In the genomic region with DNA sequence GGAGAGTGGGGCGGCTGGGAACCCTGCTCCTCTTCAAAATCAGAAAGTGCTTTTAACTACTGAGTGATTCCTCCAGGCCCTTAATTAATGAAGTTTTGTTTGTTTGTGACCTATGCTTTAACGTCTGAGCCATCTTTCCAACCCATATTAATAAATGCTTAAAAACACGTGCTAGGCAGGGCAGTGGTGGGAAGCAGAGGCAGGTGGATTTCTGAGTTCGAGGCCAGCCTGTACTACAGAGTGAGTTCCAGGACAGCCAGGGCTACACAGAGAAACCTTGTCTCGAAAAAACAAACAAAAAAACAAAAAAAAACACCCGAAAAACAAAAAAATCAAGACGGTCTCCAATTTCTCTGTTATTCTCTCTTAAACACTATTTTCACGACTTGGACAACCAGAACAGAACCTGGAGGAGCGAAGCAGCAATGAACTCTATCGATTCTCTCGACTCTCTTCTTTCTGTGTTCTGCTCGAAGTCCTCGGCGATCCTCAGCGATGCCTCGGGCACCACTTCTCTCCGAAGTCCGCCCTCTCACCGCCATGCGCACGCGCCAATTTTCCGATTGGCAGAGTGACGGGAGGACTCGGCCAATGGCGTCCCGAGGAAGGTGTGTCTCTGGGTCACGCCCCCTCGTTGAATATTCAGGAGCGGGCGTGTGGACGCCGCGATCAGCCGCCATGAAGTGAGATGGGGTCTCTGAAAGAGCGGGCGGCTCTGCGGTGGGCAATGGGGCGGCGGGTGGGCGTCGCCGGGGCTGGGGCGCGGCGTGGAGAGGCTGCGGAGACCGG, we compare ENCODE assay signal across 8 mouse cellular contexts. TPM values are rescaled to one million over a fixed set of nuclear protein-coding genes. Genes with fewer than 3 reads are reported as not detected.
A peak's percentile ranks its signal among the peaks of the same experiment; 100 is the strongest.
DNase-seq lines count a peak whose midpoint lies in the region; ATAC-seq lines count a peak whose summit lies in the region.

Ercc2 (plus strand) TSS at position 634 of the 789 bp plus-strand sequence.

- peak within 1 kb of the TSS; percentile 91 for H3K4me2 ChIP-seq in heart, embryonic 14.5 days (ENCODE audit: low read length)
- H3K4me2 ChIP-seq in liver, embryonic 13.5 days = peak within 1 kb of the TSS; percentile 97
- peak within 1 kb of the TSS; percentile 91 for H3K4me2 ChIP-seq in stomach, embryonic 16.5 days (ENCODE audit: low read depth, low read length)

- no peaks in the 10 kb centered on the region for H3K9me3 ChIP-seq in heart, embryonic 14.5 days (ENCODE audit: control insufficient read depth, low read length)
- H3K9me3 ChIP-seq in liver, embryonic 13.5 days (replicated peaks) = no peaks in the 10 kb centered on the region
- H3K9me3 ChIP-seq in stomach, embryonic 16.5 days (replicated peaks; ENCODE audit: control insufficient read depth, low read length) = no peaks in the 10 kb centered on the region

- peaks cover 4 to 18% of the 10 kb centered on the region in 2 experiments; a peak in 3 of 4 replicates for H3K4me1 ChIP-seq in heart, embryonic 14.5 days (ENCODE audit: control insufficient read depth in 2 of 2, insufficient read depth in 2 of 2, low read length in 2 of 2)
- H3K4me1 ChIP-seq in liver, embryonic 13.5 days (replicated peaks) = peaks cover 24% of the 10 kb centered on the region
- H3K4me1 ChIP-seq in stomach, embryonic 16.5 days (ENCODE audit: control insufficient read depth, insufficient read depth, low read length) = peaks cover 10% of the 10 kb centered on the region

- peak; percentile 97 for DNase-seq in c-Kit-negative CD71-positive TER-119-positive erythroid progenitor cells, embryonic 14.5 days (ENCODE audit: low read depth, low spot score)
- DNase-seq in fibroblast of lung, adult 2 months (ENCODE audit: low read depth) = peak; percentile 98
- peak; percentile 99 for DNase-seq in kidney, postnatal 14 days
- DNase-seq in liver, embryonic 13.5 days = peak; percentile 99
- peak; percentile 99 for DNase-seq in neural tube, embryonic 10.5 days (ENCODE audit: extremely low spot score, low spot score)

- H3K27ac ChIP-seq in heart, embryonic 14.5 days (replicated peaks in 1 of 2; ENCODE audit: control insufficient read depth in 1 of 2, insufficient read depth in 1 of 2, low read depth in 2 of 2, low read length in 2 of 2) = peak within 1 kb of the TSS in 1 of 2 experiments; percentile 50; a peak in 1 of 4 replicates
- H3K27ac ChIP-seq in liver, embryonic 13.5 days = peak within 1 kb of the TSS; percentile 43
- no peak within 1 kb of the TSS for H3K27ac ChIP-seq in stomach, embryonic 16.5 days (ENCODE audit: low read length)

- H3K36me3 ChIP-seq in heart, embryonic 14.5 days (ENCODE audit: control insufficient read depth, insufficient read depth, low read length) = peaks cover 58% of the 10 kb centered on the region
- peaks cover 33% of the 10 kb centered on the region for H3K36me3 ChIP-seq in liver, embryonic 13.5 days
- peaks cover 9% of the 10 kb centered on the region for H3K36me3 ChIP-seq in stomach, embryonic 16.5 days (ENCODE audit: control insufficient read depth, insufficient read depth, low read length)

- peak within 1 kb of the TSS; percentile 85 to 87 for H3K4me3 ChIP-seq in heart, embryonic 14.5 days (ENCODE audit: control insufficient read depth in 1 of 2, insufficient read depth in 1 of 2, low read depth in 1 of 2, low read length in 2 of 2)
- peak within 1 kb of the TSS; percentile 89 for H3K4me3 ChIP-seq in liver, embryonic 13.5 days (replicated peaks)
- H3K4me3 ChIP-seq in stomach, embryonic 16.5 days (replicated peaks; ENCODE audit: low read length) = peak within 1 kb of the TSS; percentile 90

- H3K9ac ChIP-seq in heart, embryonic 14.5 days (ENCODE audit: low read length) = peak within 1 kb of the TSS; percentile 88
- peak within 1 kb of the TSS; percentile 85 for H3K9ac ChIP-seq in liver, embryonic 13.5 days
- peak within 1 kb of the TSS; percentile 80 for H3K9ac ChIP-seq in stomach, embryonic 16.5 days (ENCODE audit: low read length)

- ATAC-seq in CD4-positive, CD25-positive, alpha-beta regulatory T cell, adult 4 months = peak; percentile 100
- ATAC-seq in heart, embryonic 14.5 days (ENCODE audit: insufficient number of reproducible peaks, insufficient read depth, low FRiP score, low read depth) = peak; percentile 89
- ATAC-seq in liver, embryonic 13.5 days (ENCODE audit: low read depth) = peak; percentile 96
- ATAC-seq in stomach, embryonic 16.5 days (ENCODE audit: insufficient read depth, low FRiP score) = peak; percentile 96

- H3K27me3 ChIP-seq in heart, embryonic 14.5 days (ENCODE audit: control insufficient read depth, insufficient read depth, low read length) = no peaks in the 10 kb centered on the region
- no peaks in the 10 kb centered on the region for H3K27me3 ChIP-seq in liver, embryonic 13.5 days
- H3K27me3 ChIP-seq in stomach, embryonic 16.5 days (ENCODE audit: control insufficient read depth, insufficient read depth, low read length) = no peaks in the 10 kb centered on the region

- WGBS in heart, embryonic 14.5 days = 7% methylated on average over 44 of the region's 48 CpGs
- WGBS in liver, embryonic 13.5 days (ENCODE audit: insufficient replicate concordance) = 5% methylated on average over 47 of the region's 48 CpGs
- WGBS in stomach, embryonic 16.5 days = 6% methylated on average over 46 of the region's 48 CpGs

RNA-seq across cellular contexts. Expression of gene Ercc2, which starts in this region (rescaled TPM):
- polyA plus RNA-seq in CD4-positive, CD25-positive, alpha-beta regulatory T cell, adult 4 months (2017; shearing (Covaris generic)) = 10 to 100 TPM; 10.1 to 11.6 TPM
- 4.8 and 6.6 TPM in 2 replicates for polyA plus RNA-seq in heart, embryonic 14.5 days (2014; fragmentation: Nextera tagmentation; extraction: Ambion mirVana)
- 8.6 and 9.9 TPM in 2 replicates for polyA plus RNA-seq in liver, embryonic 13.5 days (2015; fragmentation: Nextera tagmentation; extraction: Ambion mirVana)
- polyA plus RNA-seq in stomach, embryonic 16.5 days (2015; fragmentation: Nextera tagmentation; extraction: Ambion mirVana) = 11.7 and 11.8 TPM in 2 replicates
